Mouse (Mus musculus): ENCODE measurements around the gene Cdca7l. TPM values are rescaled to one million over a fixed set of nuclear protein-coding genes. Genes with fewer than 3 reads are reported as not detected.

Cdca7l gene
- polyA plus RNA-seq, 1 experiment from 2014 or later = 11.1 TPM

- Histone ChIP-seq H3K4me1 (ENCODE audit: control insufficient read depth, insufficient read depth, low read length) (peaks cover 41% of the 10 kb centered on the region), H3K36me3 (ENCODE audit: control insufficient read depth, insufficient read depth, low read length) (no peaks in the 10 kb centered on the region), H3K9me3 (replicated peaks; ENCODE audit: control insufficient read depth, low read length) (no peaks in the 10 kb centered on the region), H3K27me3 (replicated peaks; ENCODE audit: control insufficient read depth, insufficient read depth, low read length) (peaks cover 6% of the 10 kb centered on the region; the same call in 1 of the 2 replicates), H3K4me2 (ENCODE audit: low read length) (peak overlapping the region; percentile 47), H3K27ac (ENCODE audit: low read depth, low read length) (no peak overlapping the region), H3K4me3 (ENCODE audit: low read depth, low read length) (0 out of 2 replicates have a peak overlapping the region, but pooled peaks have one; percentile 8), H3K9ac (ENCODE audit: low read length) (no peak overlapping the region)
- DNase-seq (ENCODE audit: low spot score) (no peak), ATAC-seq (no peak)
- 35% methylated on average over 4 of the region's 4 CpGs for WGBS
Observed at GRCm38 (mm10) chr12:117805576-117805975, 1.5 kb downstream of the Cdca7l start.

DNA sequence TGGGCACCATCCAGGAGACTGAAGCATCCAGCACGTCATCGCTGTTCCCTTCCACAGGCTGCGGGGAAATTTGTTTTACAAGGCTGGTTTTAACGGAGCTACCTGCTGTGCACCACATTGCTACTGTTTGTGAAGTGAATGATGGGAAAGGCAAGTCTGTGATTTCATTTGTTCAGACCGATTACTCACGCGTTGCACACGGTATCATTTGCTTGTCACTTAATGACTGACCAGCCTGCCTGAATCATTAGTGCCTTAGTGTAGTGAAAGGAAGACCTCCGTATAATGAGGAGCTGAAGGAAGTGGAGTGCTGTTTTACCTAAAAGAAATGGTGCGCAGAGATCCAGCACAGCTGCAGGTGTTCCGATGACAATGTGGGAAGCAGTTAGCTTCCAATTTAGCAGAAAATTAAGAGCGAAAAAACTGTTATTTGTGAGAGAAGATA lies 1.9 kb downstream of the Cdca7l start:
- no peaks in the 10 kb centered on the region for H3K36me3 ChIP-seq (ENCODE audit: control insufficient read depth, insufficient read depth, low read length)
- DNase-seq (ENCODE audit: low spot score) = peak; percentile 77
- peaks cover 41% of the 10 kb centered on the region for H3K4me1 ChIP-seq (ENCODE audit: control insufficient read depth, insufficient read depth, low read length)
- H3K27ac ChIP-seq (ENCODE audit: low read depth, low read length) = no peak overlapping the region
- peak overlapping the region; percentile 40; the same call in 1 of the 2 replicates for H3K9ac ChIP-seq (ENCODE audit: low read length)
- H3K4me3 ChIP-seq (ENCODE audit: low read depth, low read length) = peak overlapping the region; percentile 8; the same call in 1 of the 2 replicates
- H3K4me2 ChIP-seq (ENCODE audit: low read length) = peak overlapping the region; percentile 47
- no peaks in the 10 kb centered on the region for H3K9me3 ChIP-seq (replicated peaks; ENCODE audit: control insufficient read depth, low read length)
- peak; percentile 45; the same call in 1 of the 2 replicates for ATAC-seq
- peaks cover 6% of the 10 kb centered on the region; the same call in 1 of the 2 replicates for H3K27me3 ChIP-seq (replicated peaks; ENCODE audit: control insufficient read depth, insufficient read depth, low read length)
- WGBS = 1% methylated on average over 12 of the region's 12 CpGs

- no peak overlapping the region for H3K27ac ChIP-seq (ENCODE audit: low read depth, low read length)
- 0 out of 2 replicates have a peak overlapping the region, but pooled peaks have one; percentile 8 for H3K4me3 ChIP-seq (ENCODE audit: low read depth, low read length)
- DNase-seq (ENCODE audit: low spot score) = no peak
Observed at GRCm38 (mm10) chr12:117806470-117806869, 2.4 kb downstream of the Cdca7l start.

DNA sequence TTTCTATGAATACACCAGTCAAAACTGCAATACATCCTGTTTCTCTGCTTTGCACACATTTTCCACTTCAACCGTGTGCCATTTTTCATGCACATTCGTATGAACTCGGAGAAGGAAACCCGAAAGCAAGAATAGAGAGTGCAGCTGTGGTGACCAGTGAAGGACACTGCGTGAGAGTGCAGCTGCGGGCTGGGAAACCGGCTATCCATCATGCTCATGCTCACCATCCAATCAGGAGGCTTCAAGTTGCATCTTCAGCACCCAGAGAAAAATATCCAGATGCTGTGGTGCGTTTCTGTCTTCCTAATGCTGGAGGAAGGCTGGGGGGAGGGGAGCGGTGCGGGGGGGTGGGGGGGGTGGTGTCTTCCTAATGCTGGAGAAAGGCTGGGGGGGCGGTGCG lies 3.5 kb downstream of the Cdca7l start:
- ATAC-seq (no peak), DNase-seq (ENCODE audit: low spot score) (no peak)
- peak overlapping the region; percentile 29; the same call in 1 of the 2 replicates for H3K4me2 ChIP-seq (ENCODE audit: low read length)
- H3K27me3 ChIP-seq (replicated peaks; ENCODE audit: control insufficient read depth, insufficient read depth, low read length) = peaks cover 13% of the 10 kb centered on the region
- no peaks in the 10 kb centered on the region for H3K36me3 ChIP-seq (ENCODE audit: control insufficient read depth, insufficient read depth, low read length)
- H3K4me1 ChIP-seq (ENCODE audit: control insufficient read depth, insufficient read depth, low read length) = peaks cover 41% of the 10 kb centered on the region
- 27% methylated on average over 8 of the region's 12 CpGs for WGBS
- H3K9ac ChIP-seq (ENCODE audit: low read length) = no peak overlapping the region
- no peak overlapping the region for H3K4me3 ChIP-seq (ENCODE audit: low read depth, low read length)
- no peaks in the 10 kb centered on the region for H3K9me3 ChIP-seq (replicated peaks; ENCODE audit: control insufficient read depth, low read length)
- H3K27ac ChIP-seq (ENCODE audit: low read depth, low read length) = 0 out of 2 replicates have a peak overlapping the region, but pooled peaks have one; percentile 0

More at GRCm38 (mm10) chr12:117806470-117806869, 2.4 kb downstream of the Cdca7l start:
- no peaks in the 10 kb centered on the region for H3K9me3 ChIP-seq (replicated peaks; ENCODE audit: control insufficient read depth, low read length)
- ATAC-seq = no peak; the same call in 1 of the 2 replicates
- H3K27me3 ChIP-seq (replicated peaks; ENCODE audit: control insufficient read depth, insufficient read depth, low read length) = peaks cover 10% of the 10 kb centered on the region; the same call in 1 of the 2 replicates
- H3K4me1 ChIP-seq (ENCODE audit: control insufficient read depth, insufficient read depth, low read length) = peaks cover 41% of the 10 kb centered on the region
- H3K4me2 ChIP-seq (ENCODE audit: low read length) = peak overlapping the region; percentile 47
- H3K36me3 ChIP-seq (ENCODE audit: control insufficient read depth, insufficient read depth, low read length) = no peaks in the 10 kb centered on the region
- 5% methylated on average over 4 of the region's 4 CpGs for WGBS
- peak overlapping the region; percentile 40; the same call in 1 of the 2 replicates for H3K9ac ChIP-seq (ENCODE audit: low read length)

DNA sequence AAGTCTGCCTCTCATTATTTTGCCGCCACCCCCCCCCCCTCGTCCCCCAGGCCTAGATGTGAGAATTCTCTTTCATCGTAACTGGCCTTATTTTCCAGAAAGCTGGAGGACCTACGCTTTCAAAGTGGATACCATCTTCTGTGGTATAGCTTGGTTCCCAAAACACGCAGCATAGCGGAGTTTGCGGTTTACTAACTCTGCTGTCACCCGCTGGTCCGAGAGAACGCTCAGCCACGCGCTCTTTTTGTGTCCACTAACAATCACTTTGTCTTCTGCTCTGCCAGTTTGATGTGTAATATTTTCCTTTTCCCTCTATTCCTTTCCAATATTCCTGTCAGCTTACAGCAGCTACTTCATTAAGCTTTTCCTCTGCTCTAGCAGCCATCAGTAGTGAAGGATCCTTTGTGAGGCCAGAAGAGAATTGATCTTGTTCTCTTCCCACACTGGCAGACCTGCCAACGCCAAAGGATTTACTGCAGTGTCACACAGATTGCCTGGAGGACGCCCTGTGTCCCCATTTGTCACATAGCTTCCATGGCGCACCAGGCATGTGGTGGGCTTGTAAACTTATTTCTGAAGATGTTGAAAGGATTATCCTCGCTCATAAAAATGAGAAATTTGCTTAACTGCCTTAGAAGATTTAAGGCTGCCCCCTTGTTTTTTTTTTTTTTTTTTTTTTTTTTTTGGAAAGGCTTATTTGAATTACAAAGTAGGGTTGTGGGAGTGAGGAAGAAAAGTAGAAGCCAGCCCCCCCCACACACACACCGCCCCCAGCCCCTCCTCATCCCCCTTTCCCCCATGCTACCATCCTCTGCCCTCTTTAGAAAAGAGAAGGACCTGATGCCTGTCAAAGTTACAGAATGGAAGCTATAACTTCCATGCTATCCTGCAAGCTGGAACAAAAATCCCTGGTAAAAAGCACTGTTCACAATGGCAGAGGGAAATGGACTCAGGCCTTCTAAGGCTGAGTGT lies 4.6 kb downstream of the Cdca7l start:
- no peak overlapping the region for H3K4me3 ChIP-seq (ENCODE audit: low read depth, low read length)
- peaks cover 41% of the 10 kb centered on the region for H3K4me1 ChIP-seq (ENCODE audit: control insufficient read depth, insufficient read depth, low read length)
- H3K9me3 ChIP-seq (replicated peaks; ENCODE audit: control insufficient read depth, low read length) = no peaks in the 10 kb centered on the region
- no peaks in the 10 kb centered on the region for H3K36me3 ChIP-seq (ENCODE audit: control insufficient read depth, insufficient read depth, low read length)
- H3K27ac ChIP-seq (ENCODE audit: low read depth, low read length) = 0 out of 2 replicates have a peak overlapping the region, but pooled peaks have one; percentile 18
- H3K27me3 ChIP-seq (replicated peaks; ENCODE audit: control insufficient read depth, insufficient read depth, low read length) = peaks cover 13% of the 10 kb centered on the region
- no peak for ATAC-seq
- peak overlapping the region; percentile 40 for H3K9ac ChIP-seq (ENCODE audit: low read length)
- peak; percentile 64 for DNase-seq (ENCODE audit: low spot score)
- 6% methylated on average over 17 of the region's 17 CpGs for WGBS
- H3K4me2 ChIP-seq (ENCODE audit: low read length) = peak overlapping the region; percentile 37

DNA sequence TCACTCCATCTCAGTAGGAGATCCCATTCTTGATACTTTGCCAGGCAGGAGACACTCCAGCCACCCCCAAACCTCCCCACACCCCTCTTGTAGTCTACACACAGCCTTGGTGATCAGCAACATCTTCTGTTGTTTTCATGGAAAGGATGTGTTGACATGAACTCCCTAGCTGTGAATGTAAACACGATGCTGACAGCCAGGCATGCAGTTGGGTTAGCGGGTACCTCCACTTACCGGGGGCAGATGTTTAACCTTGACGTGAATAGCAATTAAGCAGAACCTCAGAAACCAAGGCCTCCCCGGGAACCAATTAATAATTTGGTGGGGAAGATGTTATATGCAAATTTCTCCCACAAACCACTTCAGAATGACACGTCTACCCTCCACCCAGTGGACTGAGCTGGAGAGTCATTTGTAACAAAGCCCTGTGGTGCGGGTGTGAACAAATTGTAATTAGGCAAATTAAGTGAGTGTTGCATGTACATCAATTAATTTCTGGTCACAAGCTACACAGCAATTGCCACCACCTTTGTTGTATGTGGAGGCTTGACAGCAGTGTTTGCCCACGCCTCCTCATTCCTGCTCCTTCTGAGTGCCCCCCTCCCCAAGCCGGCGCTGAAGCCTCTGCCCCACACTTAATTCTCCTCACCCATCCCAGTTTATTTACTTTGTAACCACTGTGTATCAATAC lies 5.4 kb downstream of the Cdca7l start:
- H3K4me2 ChIP-seq (ENCODE audit: low read length) = peak overlapping the region; percentile 14; the same call in 1 of the 2 replicates
- no peaks in the 10 kb centered on the region for H3K9me3 ChIP-seq (replicated peaks; ENCODE audit: control insufficient read depth, low read length)
- no peak overlapping the region for H3K4me3 ChIP-seq (ENCODE audit: low read depth, low read length)
- peak; percentile 65 for ATAC-seq
- WGBS = 7% methylated on average over 10 of the region's 10 CpGs
- H3K9ac ChIP-seq (ENCODE audit: low read length) = no peak overlapping the region
- H3K27me3 ChIP-seq (replicated peaks; ENCODE audit: control insufficient read depth, insufficient read depth, low read length) = peaks cover 13% of the 10 kb centered on the region
- peak; percentile 80 for DNase-seq (ENCODE audit: low spot score)
- H3K27ac ChIP-seq (ENCODE audit: low read depth, low read length) = 0 out of 2 replicates have a peak overlapping the region, but pooled peaks have one; percentile 39
- peaks cover 41% of the 10 kb centered on the region for H3K4me1 ChIP-seq (ENCODE audit: control insufficient read depth, insufficient read depth, low read length)
- no peaks in the 10 kb centered on the region for H3K36me3 ChIP-seq (ENCODE audit: control insufficient read depth, insufficient read depth, low read length)

- H3K36me3 ChIP-seq (ENCODE audit: control insufficient read depth, insufficient read depth, low read length) = no peaks in the 10 kb centered on the region
- DNase-seq (ENCODE audit: low spot score) (peak; percentile 60), ATAC-seq (peak; percentile 22; the same call in 1 of the 2 replicates)
- peak overlapping the region; percentile 14; the same call in 1 of the 2 replicates for H3K4me2 ChIP-seq (ENCODE audit: low read length)
- peaks cover 12% of the 10 kb centered on the region for H3K27me3 ChIP-seq (replicated peaks; ENCODE audit: control insufficient read depth, insufficient read depth, low read length)
- H3K9ac ChIP-seq (ENCODE audit: low read length) = no peak overlapping the region
- H3K27ac ChIP-seq (ENCODE audit: low read depth, low read length) = 0 out of 2 replicates have a peak overlapping the region, but pooled peaks have one; percentile 39
- WGBS = 18% methylated on average over 11 of the region's 11 CpGs
- no peak overlapping the region for H3K4me3 ChIP-seq (ENCODE audit: low read depth, low read length)
- H3K9me3 ChIP-seq (replicated peaks; ENCODE audit: control insufficient read depth, low read length) = no peaks in the 10 kb centered on the region
- H3K4me1 ChIP-seq (ENCODE audit: control insufficient read depth, insufficient read depth, low read length) = peaks cover 41% of the 10 kb centered on the region
Observed at GRCm38 (mm10) chr12:117810074-117810473, 6.0 kb downstream of the Cdca7l start.

- H3K27ac ChIP-seq (ENCODE audit: low read depth, low read length) = no peak overlapping the region
- peak; percentile 78 for DNase-seq (ENCODE audit: low spot score)
- peak; percentile 70 for ATAC-seq
- 50% methylated on average over 4 of the region's 4 CpGs for WGBS
- no peak overlapping the region for H3K4me3 ChIP-seq (ENCODE audit: low read depth, low read length)
- H3K9me3 ChIP-seq (replicated peaks; ENCODE audit: control insufficient read depth, low read length) = no peaks in the 10 kb centered on the region
- H3K4me1 ChIP-seq (ENCODE audit: control insufficient read depth, insufficient read depth, low read length) = no peaks in the 10 kb centered on the region
- H3K27me3 ChIP-seq (replicated peaks; ENCODE audit: control insufficient read depth, insufficient read depth, low read length) = 0 out of 2 replicates have a peak, but pooled peaks cover 3% of the 10 kb centered on the region
- H3K4me2 ChIP-seq (ENCODE audit: low read length) = no peak overlapping the region
- no peak overlapping the region for H3K9ac ChIP-seq (ENCODE audit: low read length)
- no peaks in the 10 kb centered on the region for H3K36me3 ChIP-seq (ENCODE audit: control insufficient read depth, insufficient read depth, low read length)
Observed at GRCm38 (mm10) chr12:117820138-117820858, 16.2 kb downstream of the Cdca7l start.
